Mouse (Mus musculus) intestine, embryonic 14.5 days (tissue): ENCODE results near the gene Gipc1. TPM values are rescaled to one million over a fixed set of nuclear protein-coding genes. Genes with fewer than 3 reads are reported as not detected.

Source experiments
- ATAC-seq: fragments of 200-750 bp; cut with Nextera tagmentation; replicated peaks from 2 replicates; pipeline ENCODE4 v1.8.0; 2017; ENCODE audit warnings: low read depth, moderate number of reproducible peaks, moderate TSS enrichment, moderate library complexity; ENCODE audit not compliant: low FRiP score, low TSS enrichment
- DNase-seq: peaks from one replicate; pipeline ENCODE4 v3.0.0-alpha.2; 2018; ENCODE audit warnings: low spot score
- H3K27ac ChIP-seq: fragments of 300-500 bp; sonication (generic); 2 replicates; pipeline ENCODE4 v1.5.1; 2014; ENCODE audit warnings: low read depth, mild to moderate bottlenecking, control low read depth
- H3K27me3 ChIP-seq: fragments of 300-500 bp; sonication (generic); replicated peaks from 2 replicates; pipeline ENCODE4 v1.6.1; 2014; ENCODE audit warnings: low read length, control low read depth; ENCODE audit not compliant: control insufficient read depth, insufficient read depth
- H3K36me3 ChIP-seq: fragments of 300-500 bp; sonication (generic); 2 replicates; pipeline ENCODE4 v1.6.1; 2014; ENCODE audit warnings: low read length, control low read depth; ENCODE audit not compliant: control insufficient read depth, insufficient read depth
- H3K4me1 ChIP-seq: fragments of 300-500 bp; sonication (generic); replicated peaks from 2 replicates; pipeline ENCODE4 v1.6.1; 2014; ENCODE audit warnings: low read length, control low read depth, mixed read lengths; ENCODE audit not compliant: control insufficient read depth, insufficient read depth
- H3K4me2 ChIP-seq: fragments of 300-500 bp; sonication (generic); 2 replicates; pipeline ENCODE4 v1.6.1; 2014; ENCODE audit warnings: low read length
- H3K4me3 ChIP-seq: fragments of 300-500 bp; sonication (generic); 2 replicates; pipeline ENCODE4 v1.5.1; 2014; ENCODE audit warnings: low read depth, low read length, control low read depth, mixed read lengths
- H3K9ac ChIP-seq: fragments of 300-500 bp; sonication (generic); 2 replicates; pipeline ENCODE4 v1.6.1; 2014; ENCODE audit warnings: mild to moderate bottlenecking, low read length
- H3K9me3 ChIP-seq: fragments of 300-500 bp; sonication (generic); 2 replicates; pipeline ENCODE4 v1.6.1; 2016; ENCODE audit warnings: low read length, control low read depth; ENCODE audit not compliant: control insufficient read depth
- WGBS: fragments of 180-500 bp; shearing (Covaris S2); extraction: QIAGEN DNeasy Blood & Tissue Kit; methylation state at CpG from one replicate; pipeline ENCODE4 v1.1.7; 2014; 5-methylcytosine and 5-hydroxymethylcytosine counted together
- polyA plus RNA-seq: library from polyadenylated mRNA; unstranded; fragments of >200 nt; fragmentation: Nextera tagmentation; extraction: Ambion mirVana; gene quantifications from 2 replicates; pipeline ENCODE4 v1.2.1, GENCODE M21; 2014

Gipc1 gene
- polyA plus RNA-seq, 1 experiment from 2014 or later, result 160 TPM

DNA sequence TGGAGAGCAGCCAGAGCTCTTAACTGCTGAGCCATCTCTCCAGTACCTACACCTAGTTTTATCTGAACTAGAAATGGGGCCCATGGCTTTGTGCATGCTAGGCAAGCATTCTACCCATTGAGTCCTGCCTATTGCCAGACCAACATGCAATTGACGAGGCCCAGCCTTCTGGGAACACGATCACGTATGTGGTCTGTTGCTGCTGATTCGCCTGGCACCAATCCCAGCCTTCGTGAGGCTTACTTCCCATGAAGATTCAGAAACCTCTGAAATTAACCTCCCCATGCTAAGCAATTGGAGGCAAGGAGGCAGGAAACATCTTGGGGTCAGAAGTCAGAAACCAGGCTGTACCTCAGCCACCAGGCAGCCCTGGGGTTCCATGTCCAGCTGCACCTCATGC lies 28.1 kb downstream of the Gipc1 start:
- H3K27me3 ChIP-seq, result no peaks in the 10 kb centered on the region
- peaks cover 9% of the 10 kb centered on the region; the same call in 1 of the 2 replicates for H3K4me1 ChIP-seq
- H3K4me3 ChIP-seq, result no peak overlapping the region
- H3K9me3 ChIP-seq, result no peaks in the 10 kb centered on the region
- ATAC-seq (no peak), DNase-seq (no peak)
- H3K36me3 ChIP-seq, result peaks cover 83% of the 10 kb centered on the region
- no peak overlapping the region for H3K4me2 ChIP-seq
- 78% methylated on average over 5 of the region's 5 CpGs for WGBS
- H3K9ac ChIP-seq, result no peak overlapping the region
- H3K27ac ChIP-seq, result peak overlapping the region; percentile 71

DNA sequence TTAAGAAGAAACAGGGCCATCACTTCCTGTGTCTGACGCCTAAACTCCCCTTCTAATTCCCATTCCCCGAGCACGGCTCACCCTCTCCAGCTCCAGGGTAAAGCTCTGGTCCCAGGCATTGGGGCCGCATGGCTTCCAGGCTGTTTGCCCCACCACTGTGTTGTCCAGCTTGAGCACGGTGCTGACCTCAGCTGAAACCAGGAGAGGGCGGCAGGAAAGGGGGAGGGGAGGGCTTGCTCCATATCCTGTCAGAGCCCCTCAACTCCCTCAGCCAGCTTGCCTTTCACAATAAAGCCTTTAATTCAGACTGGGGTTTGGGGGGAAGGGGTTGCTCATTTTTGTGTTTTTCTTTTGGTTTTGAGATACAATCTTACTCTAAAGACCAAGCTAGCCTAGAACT lies 28.6 kb downstream of the Gipc1 start:
- no peak for ATAC-seq
- no peak for DNase-seq
- Histone ChIP-seq H3K9me3 (no peaks in the 10 kb centered on the region), H3K27me3 (no peaks in the 10 kb centered on the region), H3K4me2 (no peak overlapping the region), H3K9ac (no peak overlapping the region), H3K4me3 (no peak overlapping the region), H3K4me1 (peaks cover 9% of the 10 kb centered on the region; the same call in 1 of the 2 replicates), H3K36me3 (peaks cover 78% of the 10 kb centered on the region), H3K27ac (peak overlapping the region; percentile 71)
- 17% methylated on average over 6 of the region's 6 CpGs for WGBS

DNA sequence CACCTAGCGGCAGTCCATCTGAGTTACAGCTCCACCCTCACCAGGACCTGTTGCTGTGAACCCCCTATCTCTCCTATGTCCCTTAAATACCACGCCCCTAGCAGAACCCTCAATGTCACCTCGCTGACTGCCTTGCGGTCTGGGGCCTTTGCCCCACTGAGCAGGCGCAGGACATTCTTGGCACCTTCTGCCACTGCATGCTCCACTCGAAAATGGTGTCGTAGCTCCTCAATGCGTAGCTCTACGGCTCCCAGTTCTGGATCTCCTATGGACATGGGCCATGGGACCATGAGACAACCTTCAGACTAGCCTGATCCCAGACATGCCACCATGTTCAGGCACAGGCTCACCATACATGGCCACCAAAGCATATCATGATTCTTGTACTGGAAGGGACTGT lies 32.0 kb downstream of the Gipc1 start:
- Histone ChIP-seq H3K27me3 (no peaks in the 10 kb centered on the region), H3K36me3 (peaks cover 57% of the 10 kb centered on the region), H3K9me3 (no peaks in the 10 kb centered on the region), H3K27ac (no peak overlapping the region), H3K9ac (no peak overlapping the region), H3K4me3 (no peak overlapping the region), H3K4me2 (no peak overlapping the region), H3K4me1 (peaks cover 9% of the 10 kb centered on the region; the same call in 1 of the 2 replicates)
- ATAC-seq (no peak), DNase-seq (no peak)
- WGBS, result 92% methylated on average over 9 of the region's 9 CpGs

DNA sequence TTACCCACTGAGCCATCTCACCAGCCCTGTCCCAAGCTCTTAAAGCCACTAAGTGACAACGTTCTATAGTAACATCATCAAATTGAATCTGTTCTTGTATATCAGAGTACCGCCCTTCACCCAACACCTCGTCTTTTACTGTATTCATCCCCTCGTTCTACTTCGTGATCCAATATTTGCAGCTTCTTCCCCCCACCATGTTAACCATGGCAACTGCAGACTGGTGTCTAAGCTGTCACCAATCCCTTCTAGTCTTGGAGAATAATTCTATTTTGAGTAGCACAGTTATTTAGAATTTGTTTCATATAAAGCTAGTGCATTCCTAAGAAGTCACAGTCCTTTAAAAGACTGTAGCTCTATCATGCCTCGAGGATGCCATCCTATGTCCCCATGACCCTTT lies 36.8 kb downstream of the Gipc1 start:
- H3K4me2 ChIP-seq, result no peak overlapping the region
- 89% methylated on average over 6 of the region's 6 CpGs for WGBS
- ATAC-seq, result no peak
- H3K9ac ChIP-seq, result no peak overlapping the region
- no peak overlapping the region for H3K4me3 ChIP-seq
- no peaks in the 10 kb centered on the region for H3K9me3 ChIP-seq
- H3K27me3 ChIP-seq, result no peaks in the 10 kb centered on the region
- H3K4me1 ChIP-seq, result no peaks in the 10 kb centered on the region; the same call in 1 of the 2 replicates
- peaks cover 50% of the 10 kb centered on the region for H3K36me3 ChIP-seq
- no peak for DNase-seq
- no peak overlapping the region for H3K27ac ChIP-seq

DNA sequence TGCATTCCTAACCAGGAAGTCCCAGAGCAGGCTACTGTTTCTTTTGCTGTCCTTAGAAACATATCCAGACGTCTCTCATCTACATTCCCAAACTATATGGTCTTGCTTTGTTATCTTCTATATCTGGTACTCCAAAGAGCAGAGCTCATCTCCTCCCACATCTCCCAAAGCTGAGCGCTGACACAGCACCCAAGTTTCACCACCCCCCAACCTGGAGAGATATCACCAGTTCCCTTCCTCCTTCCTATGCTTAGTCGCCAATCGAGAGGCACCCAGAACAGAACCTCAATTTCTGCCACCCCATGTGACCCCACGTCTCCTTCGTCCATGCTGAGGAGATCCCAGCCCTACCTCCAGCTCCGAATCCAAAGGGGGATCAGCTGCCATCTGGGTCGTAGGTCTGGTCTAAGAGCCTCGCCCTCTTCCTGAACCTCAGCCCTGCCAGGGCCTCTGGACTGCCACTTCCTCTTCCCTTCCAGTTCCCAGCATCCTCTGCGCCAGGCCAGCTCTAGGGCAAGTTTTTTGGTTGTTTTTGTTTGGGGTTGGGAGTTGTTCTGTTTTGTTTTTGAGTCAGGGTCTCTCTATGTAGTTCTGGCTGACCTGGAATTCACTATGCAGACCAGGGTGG lies 41.2 kb downstream of the Gipc1 start:
- ATAC-seq, result no peak
- no peak overlapping the region for H3K27ac ChIP-seq
- H3K9me3 ChIP-seq, result no peaks in the 10 kb centered on the region
- no peak overlapping the region for H3K9ac ChIP-seq
- H3K27me3 ChIP-seq, result no peaks in the 10 kb centered on the region
- H3K36me3 ChIP-seq, result peaks cover 28% of the 10 kb centered on the region
- H3K4me2 ChIP-seq, result no peak overlapping the region
- 85% methylated on average over 10 of the region's 10 CpGs for WGBS
- no peak overlapping the region for H3K4me3 ChIP-seq
- DNase-seq, result no peak
- peaks cover 21% of the 10 kb centered on the region for H3K4me1 ChIP-seq

DNA sequence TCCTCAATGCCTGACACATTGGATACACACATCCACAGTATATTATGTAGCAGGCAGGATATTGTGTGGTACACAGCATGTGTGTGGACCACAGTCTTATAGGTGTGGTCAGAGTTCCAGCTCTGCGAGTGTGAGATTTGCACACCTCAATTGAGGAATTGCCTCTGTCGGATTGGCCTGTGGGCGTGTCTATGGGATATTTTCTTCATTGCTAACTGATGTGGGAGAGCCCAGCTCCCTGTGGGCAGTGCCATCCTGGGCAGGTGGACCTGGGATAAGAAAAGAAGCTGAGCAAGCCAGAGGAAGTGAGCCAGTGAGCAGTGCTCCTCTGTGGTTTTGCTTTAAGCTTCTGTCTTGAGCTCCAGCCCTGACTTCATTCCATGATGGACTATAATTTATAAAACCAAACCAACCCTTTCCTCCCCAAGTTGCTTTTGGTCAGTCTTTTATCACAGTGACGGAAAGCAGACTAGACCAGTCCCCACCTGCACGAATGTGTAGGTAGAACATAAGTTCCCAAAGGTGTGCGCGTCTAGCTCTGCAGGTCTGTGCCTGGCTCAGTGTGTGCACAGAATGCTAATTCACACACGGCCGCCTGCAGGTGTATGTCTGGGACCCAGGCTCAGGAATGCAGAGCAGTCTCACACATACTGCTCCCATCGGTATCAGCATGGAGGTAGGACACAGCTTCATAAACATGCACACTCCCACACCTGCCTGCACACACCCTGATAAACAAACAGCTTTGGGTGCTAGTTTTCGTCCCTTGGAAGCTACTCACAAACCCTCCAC lies 42.1 kb downstream of the Gipc1 start:
- Histone ChIP-seq H3K4me2 (no peak overlapping the region), H3K27ac (no peak overlapping the region), H3K27me3 (no peaks in the 10 kb centered on the region), H3K9me3 (no peaks in the 10 kb centered on the region), H3K4me3 (no peak overlapping the region), H3K4me1 (peaks cover 21% of the 10 kb centered on the region), H3K36me3 (peaks cover 28% of the 10 kb centered on the region), H3K9ac (no peak overlapping the region)
- DNase-seq (no peak), ATAC-seq (no peak)
- 74% methylated on average over 11 of the region's 11 CpGs for WGBS

DNA sequence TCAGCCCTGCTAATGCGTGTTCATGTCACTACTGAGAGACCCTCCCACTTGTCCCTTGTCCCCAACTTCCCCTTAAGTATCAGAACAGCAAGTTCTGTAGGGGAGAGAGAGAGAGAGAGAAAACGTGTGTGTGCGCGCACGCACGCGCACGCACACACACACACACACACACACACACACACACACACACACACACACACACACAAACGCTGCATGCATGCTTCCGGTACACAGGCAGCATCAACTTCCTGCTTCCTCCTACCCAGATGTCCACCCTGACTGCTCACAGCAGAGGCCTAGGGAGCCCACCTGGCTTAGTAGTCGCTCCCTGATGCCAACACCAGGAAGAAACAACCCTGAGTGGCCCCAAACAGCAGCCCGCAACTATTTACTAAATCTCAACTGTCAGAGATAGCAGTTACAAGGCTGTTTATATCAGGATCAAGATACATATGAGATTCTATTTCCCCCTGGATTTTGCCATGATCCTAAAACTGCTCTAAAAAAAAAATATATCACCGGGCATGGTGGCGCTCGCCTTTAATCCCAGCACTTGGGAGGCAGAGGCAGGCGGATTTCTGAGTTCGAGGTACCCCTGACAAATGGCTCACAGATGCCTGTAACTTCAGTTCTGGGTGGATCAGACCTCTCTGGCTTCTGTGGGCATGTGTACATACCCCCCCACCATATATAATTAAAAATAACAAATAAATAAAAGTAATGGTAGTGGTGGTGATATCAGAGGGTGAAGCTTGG lies 43.1 kb downstream of the Gipc1 start:
- ATAC-seq, result no peak
- 82% methylated on average over 16 of the region's 17 CpGs for WGBS

DNA sequence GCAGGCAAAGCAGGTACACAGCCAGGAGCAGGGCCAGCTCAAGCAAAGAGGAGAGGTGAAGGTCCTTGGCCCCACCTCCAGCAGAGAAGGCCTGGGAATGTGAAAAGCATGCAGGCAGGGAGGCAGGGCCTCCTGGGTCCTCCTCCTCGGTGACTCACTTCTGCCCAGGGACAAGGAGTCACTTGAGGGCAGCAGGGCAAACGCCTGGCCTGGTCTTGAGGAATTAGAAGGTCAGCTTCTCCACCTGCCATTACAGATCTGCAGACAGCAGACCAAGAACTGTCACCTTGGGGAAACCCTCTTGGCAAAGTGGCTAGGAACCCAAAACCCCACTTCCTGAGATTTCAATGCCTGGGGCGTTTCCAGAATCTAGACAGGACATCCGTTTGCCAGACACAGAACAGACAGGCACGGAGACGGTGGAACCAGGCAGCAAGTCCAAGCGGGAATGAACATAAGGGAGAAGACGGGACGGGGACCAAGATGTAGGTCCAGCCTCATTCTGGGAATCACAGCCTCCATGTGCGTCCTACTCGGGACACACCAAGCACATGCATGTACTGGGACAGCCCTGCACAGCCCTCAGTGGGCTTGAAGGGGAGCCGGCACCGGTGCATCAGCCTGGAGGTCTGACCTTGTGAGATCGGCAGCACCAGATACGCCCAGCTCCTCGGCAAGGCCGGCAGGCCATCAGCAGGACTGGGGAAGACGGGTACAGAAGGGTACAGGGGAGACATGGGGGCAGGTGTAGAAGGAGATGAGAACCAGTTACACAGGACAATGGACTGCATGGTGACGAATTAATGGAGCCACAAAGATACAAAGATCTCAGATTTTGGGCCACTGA lies 45.1 kb downstream of the Gipc1 start:
- 38% methylated on average over 19 of the region's 19 CpGs for WGBS
- Histone ChIP-seq H3K36me3 (no peaks in the 10 kb centered on the region), H3K9me3 (no peaks in the 10 kb centered on the region), H3K4me2 (peak overlapping the region; percentile 97), H3K9ac (peak overlapping the region; percentile 86; the same call in 1 of the 2 replicates), H3K27me3 (no peaks in the 10 kb centered on the region), H3K27ac (no peak overlapping the region), H3K4me1 (peaks cover 31% of the 10 kb centered on the region), H3K4me3 (peak overlapping the region; percentile 85)
- DNase-seq (peak; percentile 64), ATAC-seq (no peak)

More for the DNA sequence above, 43.1 kb downstream of the Gipc1 start:
- Histone ChIP-seq H3K4me1 (peaks cover 29% of the 10 kb centered on the region), H3K9ac (no peak overlapping the region), H3K27ac (no peak overlapping the region), H3K4me2 (no peak overlapping the region), H3K36me3 (peaks cover 18% of the 10 kb centered on the region), H3K27me3 (no peaks in the 10 kb centered on the region), H3K9me3 (no peaks in the 10 kb centered on the region), H3K4me3 (no peak overlapping the region)
- no peak for DNase-seq
